Mouse (Mus musculus) thymus, postnatal 10 days (tissue): ENCODE measurements at regions not wholly inside any gene's neighbourhood (a gene's known extent, or its start where the extent isn't known, plus 50 kb on each side); places are given as distances from the start of the nearest gene placed in this dataset.
"Not testable (repeated sequence)": the region's sequence is repeated elsewhere in the genome, so short reads cannot be mapped to it uniquely, and the experiment has no call there.

Experiments
- DNase-seq, 2 experiments: peaks; one replicate each; pipeline ENCODE4 v3.0.0; 2021; ENCODE audit warnings: low spot score in 2 of 2

DNA sequence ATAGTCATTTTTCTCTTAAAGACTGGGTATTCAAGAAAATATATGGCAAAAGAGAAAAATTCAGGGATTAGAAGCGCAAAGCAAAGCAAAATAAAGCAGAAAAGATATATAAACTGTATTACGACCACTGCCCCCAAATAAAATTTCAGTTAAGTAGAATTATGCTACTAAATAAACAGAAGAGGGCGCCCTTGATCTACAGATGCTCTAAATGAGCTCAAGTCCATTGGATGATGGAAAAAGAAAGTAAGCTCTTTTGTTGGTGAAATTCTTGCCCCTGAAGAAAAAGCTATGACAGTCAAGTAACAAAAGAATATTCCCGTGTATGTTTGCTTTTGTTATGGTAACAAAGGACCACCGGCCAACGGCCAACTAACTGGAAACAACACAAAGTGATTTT, 165.5 kb upstream of the Stk26 start:
- DNase-seq: peak in 1 of 2 experiments; percentile 38

DNA sequence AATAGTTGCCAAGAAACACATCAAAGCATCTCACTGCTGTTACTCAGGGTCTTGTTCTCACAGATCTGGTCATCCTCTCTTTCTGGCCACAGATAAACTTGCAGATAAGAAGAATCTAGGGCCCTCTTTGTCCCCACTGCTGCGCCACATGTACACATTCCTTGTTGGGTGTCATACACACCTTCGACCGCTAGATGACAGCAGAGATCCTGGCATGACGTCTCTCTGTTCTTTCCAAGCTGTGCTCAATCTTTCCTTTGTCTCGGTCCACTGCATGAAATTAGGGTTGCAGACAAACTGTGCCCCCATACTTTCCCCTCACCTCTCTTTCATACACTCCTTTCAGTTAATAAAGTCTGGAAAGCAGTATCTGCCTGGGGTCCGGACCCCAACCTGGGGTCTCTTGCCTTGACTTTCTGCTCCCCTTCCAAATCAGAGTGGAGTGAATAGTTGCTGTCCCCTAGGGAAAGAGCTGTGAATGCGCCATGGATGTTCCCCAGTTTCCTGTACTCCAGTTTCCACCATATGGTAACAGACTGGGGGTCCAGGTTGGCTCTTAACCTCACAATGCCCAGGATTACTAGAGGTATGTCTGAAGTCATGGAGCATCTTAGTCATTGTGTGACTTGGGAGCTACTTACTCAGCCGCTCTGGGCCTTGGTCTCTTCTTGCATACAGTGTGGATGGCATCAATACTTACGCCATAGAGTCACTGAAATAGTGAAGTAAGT, 182.8 kb upstream of the Stk26 start:
- DNase-seq: peak; percentile 11 to 40

DNA sequence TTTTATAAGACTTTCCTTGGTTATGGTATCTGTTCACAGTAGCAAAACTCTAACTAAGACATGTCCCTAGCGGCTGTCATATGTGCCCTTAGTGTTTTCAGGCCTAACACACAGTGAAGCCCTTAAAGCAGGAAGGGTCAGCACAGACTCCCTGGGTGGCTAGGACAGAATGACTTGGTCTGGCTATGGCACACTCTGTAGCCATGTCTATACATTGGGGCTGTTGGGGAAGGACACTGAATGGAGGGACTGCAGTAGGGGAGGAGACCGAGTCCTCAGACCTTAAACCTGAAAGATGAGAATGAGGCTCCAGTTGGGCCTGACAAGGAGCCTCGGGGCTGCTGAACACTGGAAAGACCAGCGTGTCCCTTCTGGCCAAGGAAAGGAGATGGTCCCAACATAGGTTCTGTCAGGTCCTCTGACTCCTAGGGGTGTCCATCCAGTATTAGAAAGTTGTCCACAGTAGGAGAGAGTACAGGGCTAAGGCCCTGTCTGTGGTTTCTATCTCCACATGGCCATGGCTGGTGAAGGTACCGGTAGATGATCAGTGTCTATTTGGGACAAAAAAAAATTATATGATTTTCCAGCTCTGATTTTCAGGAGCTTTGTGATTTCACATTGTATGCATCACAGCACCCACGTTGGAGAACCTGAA, 183.5 kb upstream of the Stk26 start:
- DNase-seq: no peak

DNA sequence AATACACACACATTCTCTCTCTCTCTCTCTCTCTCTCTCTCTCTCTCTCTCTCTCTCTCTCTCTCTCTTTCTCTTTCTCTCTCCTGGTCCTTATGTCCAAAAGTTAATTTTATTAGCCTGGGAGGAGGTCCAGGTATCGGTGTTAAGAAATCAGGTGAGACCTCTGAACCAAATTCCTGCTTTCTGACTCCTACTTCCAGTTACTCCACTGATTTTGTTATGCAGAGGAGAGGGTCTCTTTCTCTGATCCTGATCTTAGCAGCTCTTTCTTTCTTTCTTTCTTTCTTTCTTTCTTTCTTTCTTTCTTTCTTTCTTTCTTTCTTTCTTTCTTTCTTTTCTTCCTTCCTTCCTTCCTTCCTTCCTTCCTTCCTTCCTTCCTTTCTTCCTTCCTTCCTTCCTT, 185.5 kb upstream of the Stk26 start:
- not testable (repeated sequence) for DNase-seq

GRCm38 (mm10) chrX:50641347-50641746, 199.5 kb upstream of the Stk26 start:
- no peak for DNase-seq

GRCm38 (mm10) chrX:50635634-50636033, 205.2 kb upstream of the Stk26 start:
- DNase-seq: no peak

GRCm38 (mm10) chrX:50634842-50635615, 205.8 kb upstream of the Stk26 start:
- peak; percentile 45 to 63 for DNase-seq

DNA sequence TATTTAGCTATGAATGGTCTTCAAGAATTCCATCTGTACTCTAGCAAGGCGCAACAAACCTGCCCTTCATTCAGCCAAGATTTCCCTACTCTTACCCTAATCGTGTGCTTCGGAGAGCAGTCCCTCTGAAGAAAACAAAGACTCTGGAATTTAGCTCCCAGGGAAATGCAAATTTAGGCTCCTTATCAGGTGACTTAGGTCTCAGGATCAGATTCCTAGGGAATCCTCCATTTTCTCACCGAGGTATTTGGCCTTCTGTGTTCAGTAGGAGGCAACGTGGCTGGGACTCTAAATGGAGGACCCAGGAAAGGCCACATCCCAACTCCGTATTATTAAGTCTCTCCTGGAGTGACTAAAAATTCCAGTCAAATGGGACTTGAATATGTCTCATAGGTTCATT, 204.2 kb upstream of the Olfr1324 start:
- DNase-seq: no peak

- no peak for DNase-seq
Measured at GRCm38 (mm10) chrX:50625336-50625735, 197.0 kb upstream of the Olfr1324 start.

- peak in 1 of 2 experiments; percentile 69 for DNase-seq
Measured at GRCm38 (mm10) chrX:50622984-50623455, 194.7 kb upstream of the Olfr1324 start.

GRCm38 (mm10) chrX:50620909-50621308, 192.6 kb upstream of the Olfr1324 start:
- no peak for DNase-seq

DNA sequence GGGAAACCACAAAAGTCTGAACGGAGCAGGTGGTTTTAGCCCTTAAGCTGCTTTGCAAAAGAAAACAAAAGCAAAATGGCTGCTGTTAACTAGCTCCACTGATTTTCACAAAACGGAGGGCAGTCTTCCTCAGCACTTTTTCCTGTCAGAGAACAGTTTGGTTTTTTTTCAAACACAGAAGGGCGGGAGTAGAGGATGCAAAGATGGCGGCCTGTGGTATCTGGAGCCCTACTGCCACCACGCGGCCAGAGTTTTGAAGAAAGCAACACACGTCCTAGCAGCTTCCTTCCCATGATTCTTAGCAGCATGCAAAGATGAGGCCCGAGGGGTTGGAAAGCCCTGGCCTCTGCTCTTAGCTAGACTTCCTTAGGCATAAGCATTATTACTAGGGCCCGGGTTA, 191.6 kb upstream of the Olfr1324 start:
- peak in 1 of 2 experiments; percentile 78 for DNase-seq

GRCm38 (mm10) chrX:50618936-50619335, 190.6 kb upstream of the Olfr1324 start:
- no peak for DNase-seq

DNA sequence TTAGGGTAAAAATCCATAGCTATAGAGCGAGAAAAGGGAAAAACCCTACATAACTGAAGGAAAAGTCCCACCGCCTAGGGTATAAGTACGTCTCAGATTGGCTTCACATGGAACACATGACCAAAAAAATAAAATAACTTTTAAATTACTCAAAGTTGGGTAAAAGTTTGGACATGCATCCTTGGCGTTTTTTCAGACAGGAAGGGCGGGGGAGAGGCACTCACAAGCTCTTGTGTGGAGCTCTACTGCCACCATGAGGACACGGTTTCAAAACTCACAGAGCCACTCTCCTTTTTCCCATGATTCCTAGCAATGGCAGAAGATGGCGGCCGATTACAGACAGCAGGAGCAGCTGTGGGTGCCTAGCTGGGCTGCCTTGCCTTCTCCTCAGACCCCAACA, 188.6 kb upstream of the Olfr1324 start:
- peak in 1 of 2 experiments; percentile 88 for DNase-seq

- DNase-seq: peak in 1 of 2 experiments; percentile 72
Measured at GRCm38 (mm10) chrX:50614874-50615273, 186.6 kb upstream of the Olfr1324 start.

DNA sequence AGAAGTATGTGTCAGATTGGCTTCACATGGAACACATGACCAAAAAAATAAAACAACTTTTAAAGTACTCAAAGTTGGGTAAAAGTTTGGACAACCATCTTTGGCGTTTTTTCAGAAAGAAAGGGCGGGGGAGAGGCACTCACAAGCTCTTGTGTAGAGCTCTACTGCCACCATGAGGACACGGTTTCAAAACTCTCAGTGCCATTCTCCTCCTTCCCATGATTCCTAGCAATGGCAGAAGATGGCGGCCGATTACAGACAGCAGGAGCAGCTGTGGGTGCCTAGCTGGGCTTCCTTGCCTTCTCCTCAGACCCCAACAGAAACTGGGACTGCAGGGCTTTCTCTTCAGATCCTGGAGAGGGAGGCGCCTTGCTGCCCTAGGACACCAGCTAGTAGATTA, 186.1 kb upstream of the Olfr1324 start:
- DNase-seq: peak in 1 of 2 experiments; percentile 58

GRCm38 (mm10) chrX:50611765-50612591, 183.7 kb upstream of the Olfr1324 start:
- DNase-seq: peak; percentile 5 to 74

DNA sequence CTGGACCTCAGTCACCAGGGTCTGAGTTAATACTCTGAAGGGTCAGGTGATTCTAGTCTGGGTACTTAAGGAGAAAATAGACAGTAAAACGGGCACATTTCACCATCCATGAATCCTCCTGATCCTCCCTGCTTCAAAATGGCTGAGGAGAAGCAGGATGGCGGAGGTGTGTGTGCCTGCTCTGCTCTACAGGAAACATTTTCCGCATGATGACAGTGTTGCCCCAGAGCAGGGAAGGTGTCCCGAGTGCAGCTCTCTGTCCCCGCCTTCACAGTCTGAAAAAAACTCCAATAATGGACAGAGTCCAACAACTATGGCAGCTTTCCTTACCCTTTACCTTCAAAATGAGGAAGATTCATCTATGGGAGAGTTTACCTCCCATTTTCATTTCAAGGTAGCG, 179.8 kb upstream of the Olfr1324 start:
- not testable (repeated sequence) for DNase-seq

- DNase-seq: peak; percentile 19 to 86
Measured at GRCm38 (mm10) chrX:50607636-50608035, 179.3 kb upstream of the Olfr1324 start.

DNA sequence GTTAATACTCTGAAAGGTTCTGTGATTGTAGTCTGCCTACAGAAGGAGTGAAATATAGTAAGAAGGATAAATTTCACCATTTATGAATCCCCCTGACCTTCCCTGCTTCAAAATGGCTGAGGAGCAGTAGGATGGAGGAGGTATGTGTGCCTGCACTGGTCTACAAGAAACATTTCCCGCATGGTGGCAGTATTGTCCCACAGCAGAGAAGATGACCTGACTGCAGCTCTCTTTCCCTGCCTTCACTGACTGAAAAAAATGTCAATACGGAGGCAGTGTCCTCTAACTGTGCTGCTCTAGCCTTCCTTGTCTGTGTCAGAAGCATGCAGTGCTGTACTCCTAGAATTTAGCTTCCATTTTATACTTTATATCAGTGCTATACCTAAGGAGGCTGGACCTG, 177.2 kb upstream of the Olfr1324 start:
- DNase-seq: peak in 1 of 2 experiments; percentile 76

GRCm38 (mm10) chrX:50604995-50605394, 176.7 kb upstream of the Olfr1324 start:
- peak in 1 of 2 experiments; percentile 75 for DNase-seq
